Mouse (Mus musculus): Measurements from ENCODE around the gene Gpr84. TPM values are rescaled to one million over a fixed set of nuclear protein-coding genes. Genes with fewer than 3 reads are reported as not detected.

Gene Gpr84
- polyA plus RNA-seq, 1 experiment from 2014 or later = 0.75 TPM

- peak; percentile 48; the same call in 1 of the 2 replicates for ATAC-seq
- 0 out of 2 replicates have a peak overlapping the region, but pooled peaks have one; percentile 3 for H3K9ac ChIP-seq
- no peaks in the 10 kb centered on the region for H3K9me3 ChIP-seq (replicated peaks)
- 0 out of 2 replicates have a peak, but pooled peaks cover 9% of the 10 kb centered on the region for H3K27me3 ChIP-seq (replicated peaks)
- H3K4me1 ChIP-seq = peaks cover 62% of the 10 kb centered on the region
- WGBS (ENCODE audit: insufficient replicate concordance) = 38% methylated on average over 2 of the region's 2 CpGs
- no peak overlapping the region for H3K4me3 ChIP-seq
- H3K27ac ChIP-seq = peak overlapping the region; percentile 28
- H3K36me3 ChIP-seq = peaks cover 4% of the 10 kb centered on the region; the same call in 1 of the 2 replicates
- peak overlapping the region; percentile 37 for H3K4me2 ChIP-seq
Measured at GRCm38 (mm10) chr15:103334194-103334593, 23.8 kb upstream of the Gpr84 start.

DNA sequence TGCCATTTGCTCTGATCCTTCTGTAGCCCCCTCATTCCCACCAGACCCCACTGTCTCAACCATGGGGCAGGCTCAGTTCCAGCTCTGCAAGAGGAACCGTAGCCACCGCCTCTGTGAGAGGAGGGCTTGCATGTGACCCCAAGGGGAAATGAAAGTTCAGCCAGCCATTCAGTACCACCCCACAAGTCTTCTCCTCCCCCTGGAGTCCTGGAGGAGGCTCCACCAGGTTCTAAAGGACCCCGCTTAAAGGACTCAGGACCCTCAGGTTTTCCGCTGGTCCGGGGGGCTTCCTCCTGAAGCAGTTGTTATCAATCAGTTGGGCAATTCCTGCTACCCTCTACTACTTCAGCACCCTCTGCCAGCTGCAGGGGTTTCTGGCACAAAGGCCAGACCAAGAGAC lies 23.3 kb upstream of the Gpr84 start:
- 64% methylated on average over 5 of the region's 5 CpGs for WGBS (ENCODE audit: insufficient replicate concordance)
- 0 out of 2 replicates have a peak, but pooled peaks cover 4% of the 10 kb centered on the region for H3K27me3 ChIP-seq (replicated peaks)
- peak overlapping the region; percentile 45; the same call in 1 of the 2 replicates for H3K27ac ChIP-seq
- no peak for ATAC-seq
- H3K9ac ChIP-seq = 0 out of 2 replicates have a peak overlapping the region, but pooled peaks have one; percentile 3
- peaks cover 4% of the 10 kb centered on the region; the same call in 1 of the 2 replicates for H3K36me3 ChIP-seq
- H3K9me3 ChIP-seq (replicated peaks) = no peaks in the 10 kb centered on the region
- H3K4me3 ChIP-seq = no peak overlapping the region
- peaks cover 57% of the 10 kb centered on the region for H3K4me1 ChIP-seq
- peak overlapping the region; percentile 37 for H3K4me2 ChIP-seq

GRCm38 (mm10) chr15:103333081-103333615 lies 22.7 kb upstream of the Gpr84 start:
- no peaks in the 10 kb centered on the region for H3K27me3 ChIP-seq (replicated peaks)
- no peaks in the 10 kb centered on the region for H3K9me3 ChIP-seq (replicated peaks)
- ATAC-seq = no peak
- peak overlapping the region; percentile 45; the same call in 1 of the 2 replicates for H3K27ac ChIP-seq
- peaks cover 4% of the 10 kb centered on the region; the same call in 1 of the 2 replicates for H3K36me3 ChIP-seq
- no peak overlapping the region for H3K9ac ChIP-seq
- peak overlapping the region; percentile 37 for H3K4me2 ChIP-seq
- 51% methylated on average over 5 of the region's 5 CpGs for WGBS (ENCODE audit: insufficient replicate concordance)
- H3K4me3 ChIP-seq = 0 out of 2 replicates have a peak overlapping the region, but pooled peaks have one; percentile 10
- peaks cover 52% of the 10 kb centered on the region for H3K4me1 ChIP-seq

DNA sequence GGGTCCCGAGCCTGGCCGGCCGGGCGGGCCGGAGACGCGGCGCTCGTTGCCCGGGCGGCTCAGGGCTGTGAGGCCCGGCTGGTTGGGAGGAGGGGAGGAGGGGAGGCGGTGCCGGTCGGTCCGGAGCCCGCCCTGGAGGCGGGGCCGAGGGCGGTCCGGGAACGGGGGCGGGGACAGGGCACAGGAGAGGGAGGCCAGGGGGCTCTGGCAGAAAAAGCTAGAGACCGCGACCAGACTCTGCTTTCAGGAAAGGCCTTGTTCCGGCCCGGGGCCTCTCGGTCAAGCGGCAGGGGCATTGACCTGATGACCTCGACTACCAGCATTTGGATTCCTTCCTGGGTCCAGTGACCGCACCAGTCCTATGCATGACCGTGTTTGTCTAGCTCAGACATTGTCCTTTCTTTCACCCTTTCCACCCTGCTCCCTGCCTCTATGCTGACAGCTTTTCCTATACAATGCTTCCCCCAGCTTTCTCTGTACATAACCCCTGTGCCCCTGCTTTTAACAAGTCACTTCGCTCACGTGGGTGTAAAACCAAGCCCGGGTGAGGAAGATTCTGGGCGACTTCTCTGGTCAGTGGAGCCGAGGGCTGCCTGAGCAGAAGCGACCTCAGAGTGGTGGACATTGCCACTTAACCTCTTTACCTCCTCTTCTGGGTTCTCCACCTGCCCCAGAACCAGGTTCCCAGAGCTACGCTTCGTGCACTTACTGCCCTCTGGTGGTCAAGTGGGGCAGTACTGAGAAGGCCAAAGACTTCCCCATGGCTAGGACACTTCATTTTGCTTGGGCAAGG lies 13.2 kb upstream of the Gpr84 start:
- H3K9ac ChIP-seq = peak overlapping the region; percentile 79
- peaks cover 17% of the 10 kb centered on the region for H3K36me3 ChIP-seq
- peak overlapping the region; percentile 96 for H3K4me2 ChIP-seq
- peak overlapping the region; percentile 67 for H3K4me3 ChIP-seq
- no peaks in the 10 kb centered on the region for H3K9me3 ChIP-seq (replicated peaks)
- no peaks in the 10 kb centered on the region; the same call in 1 of the 2 replicates for H3K27me3 ChIP-seq (replicated peaks)
- peak; percentile 94 for ATAC-seq
- WGBS (ENCODE audit: insufficient replicate concordance) = 1% methylated on average over 39 of the region's 40 CpGs
- peaks cover 50% of the 10 kb centered on the region for H3K4me1 ChIP-seq
- peak overlapping the region; percentile 79 for H3K27ac ChIP-seq

- Histone ChIP-seq H3K9ac (peak overlapping the region; percentile 79), H3K9me3 (replicated peaks) (no peaks in the 10 kb centered on the region), H3K27me3 (replicated peaks) (no peaks in the 10 kb centered on the region; the same call in 1 of the 2 replicates), H3K4me3 (peak overlapping the region; percentile 67), H3K36me3 (peaks cover 22% of the 10 kb centered on the region), H3K4me2 (peak overlapping the region; percentile 96), H3K27ac (peak overlapping the region; percentile 79), H3K4me1 (peaks cover 56% of the 10 kb centered on the region)
- peak; percentile 70 for ATAC-seq
- WGBS (ENCODE audit: insufficient replicate concordance) = 2% methylated on average over 10 of the region's 26 CpGs
Measured at GRCm38 (mm10) chr15:103323070-103323454, 12.7 kb upstream of the Gpr84 start.

DNA sequence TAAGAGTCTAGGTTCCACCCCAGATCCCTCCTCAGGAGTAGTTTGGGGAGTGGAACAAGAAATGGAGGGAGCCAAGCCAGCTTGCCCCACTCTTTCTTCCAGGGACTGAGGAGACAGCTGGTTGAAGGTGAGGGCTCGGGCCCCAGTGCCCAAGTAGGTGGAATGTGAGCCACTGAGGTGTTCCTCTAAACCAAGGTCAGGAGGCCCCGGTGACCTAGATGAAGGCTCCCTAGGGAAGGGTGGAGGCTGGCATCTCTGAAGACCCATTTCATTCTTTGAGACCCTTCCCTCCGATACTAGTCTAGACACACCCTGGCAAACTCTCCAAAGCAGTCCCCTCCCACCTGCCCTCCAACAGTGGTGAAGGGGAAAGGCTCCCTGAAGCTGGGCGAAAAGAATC lies 12.0 kb upstream of the Gpr84 start:
- H3K4me2 ChIP-seq = peak overlapping the region; percentile 96
- H3K9me3 ChIP-seq (replicated peaks) = no peaks in the 10 kb centered on the region
- whole genome bisulfite sequencing (ENCODE audit: insufficient replicate concordance) = 47% methylated on average over 4 of the region's 4 CpGs
- H3K36me3 ChIP-seq = peaks cover 29% of the 10 kb centered on the region
- no peak overlapping the region for H3K27ac ChIP-seq
- H3K4me1 ChIP-seq = peaks cover 62% of the 10 kb centered on the region
- no peak for ATAC-seq
- peak overlapping the region; percentile 79 for H3K9ac ChIP-seq
- H3K4me3 ChIP-seq = peak overlapping the region; percentile 67
- no peaks in the 10 kb centered on the region; the same call in 1 of the 2 replicates for H3K27me3 ChIP-seq (replicated peaks)

GRCm38 (mm10) chr15:103321076-103321475 lies 10.7 kb upstream of the Gpr84 start:
- H3K4me1 ChIP-seq = peaks cover 73% of the 10 kb centered on the region
- no peaks in the 10 kb centered on the region; the same call in 1 of the 2 replicates for H3K27me3 ChIP-seq (replicated peaks)

DNA sequence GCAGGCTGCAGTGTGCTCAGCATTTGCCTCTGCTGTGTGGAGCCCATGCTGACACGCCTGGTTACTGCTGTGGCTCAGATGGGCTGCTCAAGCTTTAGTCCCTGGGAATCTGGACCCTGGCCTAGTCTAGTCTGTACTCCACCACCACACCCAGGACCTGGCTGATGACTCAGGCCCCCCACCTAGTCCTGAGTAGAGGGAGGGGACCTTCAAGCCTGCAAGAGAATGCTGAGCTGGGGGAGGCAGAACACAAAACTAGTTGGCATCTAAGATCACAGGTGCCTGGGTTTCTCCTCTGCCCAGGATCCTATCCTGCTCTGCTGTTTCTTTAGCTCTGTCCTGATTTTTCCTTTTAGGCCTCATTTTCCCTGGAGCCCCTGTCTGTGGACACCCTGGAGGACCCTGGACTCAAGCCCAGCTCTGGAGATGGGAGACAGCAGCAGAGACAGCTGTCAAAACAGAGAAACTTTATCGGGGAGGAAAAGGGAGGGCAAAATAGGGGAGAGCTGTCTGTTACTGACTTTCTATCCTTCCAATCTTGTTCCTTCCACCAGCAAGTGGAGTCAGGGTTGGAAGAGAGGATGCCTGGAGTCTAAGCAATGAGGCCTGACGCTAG lies 7.9 kb upstream of the Gpr84 start:
- no peaks in the 10 kb centered on the region; the same call in 1 of the 2 replicates for H3K27me3 ChIP-seq (replicated peaks)
- H3K4me1 ChIP-seq = peaks cover 76% of the 10 kb centered on the region
- H3K9ac ChIP-seq = no peak overlapping the region
- H3K4me2 ChIP-seq = no peak overlapping the region
- peaks cover 54% of the 10 kb centered on the region for H3K36me3 ChIP-seq
- no peaks in the 10 kb centered on the region for H3K9me3 ChIP-seq (replicated peaks)
- 68% methylated on average over 3 of the region's 3 CpGs for WGBS (ENCODE audit: insufficient replicate concordance)
- ATAC-seq = no peak
- H3K27ac ChIP-seq = no peak overlapping the region
- no peak overlapping the region for H3K4me3 ChIP-seq

More at GRCm38 (mm10) chr15:103321076-103321475, 10.7 kb upstream of the Gpr84 start:
- no peak overlapping the region for H3K9ac ChIP-seq
- H3K4me2 ChIP-seq = no peak overlapping the region
- 64% methylated on average over 1 of the region's 1 CpGs for WGBS (ENCODE audit: insufficient replicate concordance)
- no peaks in the 10 kb centered on the region for H3K9me3 ChIP-seq (replicated peaks)
- no peak for ATAC-seq
- H3K27ac ChIP-seq = no peak overlapping the region
- peaks cover 42% of the 10 kb centered on the region for H3K36me3 ChIP-seq
- no peak overlapping the region for H3K4me3 ChIP-seq

GRCm38 (mm10) chr15:103317731-103318130 lies 7.3 kb upstream of the Gpr84 start:
- no peak overlapping the region for H3K4me3 ChIP-seq
- H3K9ac ChIP-seq = no peak overlapping the region
- WGBS (ENCODE audit: insufficient replicate concordance) = 81% methylated on average over 8 of the region's 8 CpGs
- ATAC-seq = no peak
- peaks cover 54% of the 10 kb centered on the region for H3K36me3 ChIP-seq
- peaks cover 76% of the 10 kb centered on the region for H3K4me1 ChIP-seq
- no peak overlapping the region for H3K4me2 ChIP-seq
- H3K27me3 ChIP-seq (replicated peaks) = no peaks in the 10 kb centered on the region; the same call in 1 of the 2 replicates
- no peak overlapping the region for H3K27ac ChIP-seq
- no peaks in the 10 kb centered on the region for H3K9me3 ChIP-seq (replicated peaks)

DNA sequence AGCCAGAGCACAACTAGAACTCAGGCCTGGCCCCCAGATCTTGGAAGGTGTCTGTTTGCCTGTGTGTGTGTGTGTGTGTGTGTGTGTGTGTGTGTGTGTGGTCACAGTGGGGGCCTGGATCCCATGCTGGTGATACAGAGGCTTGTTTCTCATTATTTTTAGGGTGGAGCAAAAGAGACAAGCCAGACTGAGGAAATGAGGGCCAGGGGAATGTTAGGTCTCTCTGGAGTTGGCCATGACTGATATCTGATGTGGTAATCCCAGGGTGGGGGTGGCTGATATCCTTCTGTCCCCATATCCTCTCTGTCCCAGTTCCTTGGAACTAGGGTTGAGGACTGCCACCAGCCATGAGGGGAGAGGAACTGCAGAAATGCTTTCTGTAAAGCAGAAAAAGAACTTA lies 6.7 kb upstream of the Gpr84 start:
- ATAC-seq = no peak
- H3K9ac ChIP-seq = no peak overlapping the region

DNA sequence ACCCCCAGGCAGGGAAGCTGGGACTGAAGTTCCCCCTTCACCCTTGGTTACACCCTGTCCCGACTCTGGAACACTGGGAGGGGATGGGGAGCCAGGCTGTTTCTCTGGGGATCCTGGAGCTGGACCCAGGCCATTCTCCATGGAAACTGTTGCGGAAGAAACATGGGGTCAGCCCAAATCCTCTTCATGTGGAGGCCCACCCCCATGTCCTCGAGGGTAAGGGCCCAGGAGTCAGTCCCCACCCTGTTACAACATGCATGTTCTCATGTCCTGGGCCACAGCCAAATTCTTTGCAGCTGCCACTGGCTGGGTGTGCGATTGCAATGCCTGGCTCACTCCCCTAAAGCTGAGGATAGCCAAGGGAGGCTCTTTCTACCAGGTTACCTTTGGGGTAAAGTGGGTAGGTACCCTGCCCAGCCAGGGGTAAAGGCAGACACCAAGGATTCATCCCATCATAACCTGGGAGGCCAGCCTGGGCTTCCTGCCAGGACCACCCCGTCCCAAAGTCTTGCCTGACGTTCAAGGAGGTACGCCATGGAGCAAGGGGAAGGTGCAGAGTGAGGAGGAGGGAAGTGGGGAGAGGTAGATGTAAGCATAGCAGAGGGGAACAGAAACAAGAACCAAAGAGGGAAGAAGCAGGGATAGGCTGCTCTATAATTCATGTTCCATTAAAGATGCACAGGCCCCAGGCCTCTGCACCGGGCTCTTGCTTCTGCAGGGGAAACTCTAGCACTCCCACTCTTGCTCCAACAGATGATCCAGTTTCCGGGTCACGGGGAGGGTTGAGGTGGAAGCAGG lies 5.8 kb upstream of the Gpr84 start:
- no peak for ATAC-seq
- H3K36me3 ChIP-seq = peaks cover 50% of the 10 kb centered on the region
- H3K4me3 ChIP-seq = no peak overlapping the region
- no peaks in the 10 kb centered on the region for H3K27me3 ChIP-seq (replicated peaks)
- H3K27ac ChIP-seq = no peak overlapping the region
- 81% methylated on average over 10 of the region's 10 CpGs for WGBS (ENCODE audit: insufficient replicate concordance)
- peaks cover 68% of the 10 kb centered on the region for H3K4me1 ChIP-seq
- no peaks in the 10 kb centered on the region for H3K9me3 ChIP-seq (replicated peaks)
- H3K4me2 ChIP-seq = no peak overlapping the region
- H3K9ac ChIP-seq = no peak overlapping the region

More for the DNA sequence above, 6.7 kb upstream of the Gpr84 start:
- Histone ChIP-seq H3K27ac (no peak overlapping the region), H3K4me1 (peaks cover 76% of the 10 kb centered on the region), H3K36me3 (peaks cover 54% of the 10 kb centered on the region), H3K9me3 (replicated peaks) (no peaks in the 10 kb centered on the region), H3K27me3 (replicated peaks) (no peaks in the 10 kb centered on the region), H3K4me2 (no peak overlapping the region), H3K4me3 (no peak overlapping the region)
